Mouse (Mus musculus) bone marrow macrophage, adult 2 months (primary cell): ENCODE results near the gene Cdc42ep4. TPM values are rescaled to one million over a fixed set of nuclear protein-coding genes. Genes with fewer than 3 reads are reported as not detected.
A peak's percentile ranks its signal among the peaks of the same experiment; 100 is the strongest.

ENCODE experiments used
- H3K27ac ChIP-seq: 2 replicates; pipeline ENCODE4 v1.5.1; 2012; ENCODE audit warnings: low read depth, low read length; ENCODE audit not compliant: insufficient read depth
- H3K4me1 ChIP-seq: 2 replicates; pipeline ENCODE4 v1.6.1; 2012; ENCODE audit warnings: low read length; ENCODE audit not compliant: control insufficient read depth, insufficient read depth
- H3K4me3 ChIP-seq: 2 replicates; pipeline ENCODE4 v1.5.1; 2012; ENCODE audit warnings: mild to moderate bottlenecking, low read length, moderate library complexity; ENCODE audit not compliant: insufficient read depth
- CTCF ChIP-seq: IDR thresholded peaks from 2 replicates; pipeline ENCODE4 v1.5.1; 2012; ENCODE audit warnings: low read depth, mild to moderate bottlenecking, low read length, moderate library complexity
- POLR2A ChIP-seq: IDR thresholded peaks from 2 replicates; pipeline ENCODE4 v1.6.1; 2012; ENCODE audit warnings: mild to moderate bottlenecking, low read depth, low read length, borderline replicate concordance
- polyA plus RNA-seq: library from polyadenylated mRNA; stranded (reverse); fragments of >200 nt; gene quantifications from 2 replicates; pipeline ENCODE4 v1.2.4, GENCODE M21; 2012; ENCODE audit not compliant: missing spikeins, insufficient read depth, insufficient read length

The Cdc42ep4 gene
- polyA plus RNA-seq, 1 experiment = 20.9 TPM

- no peak overlapping the region for H3K4me3 ChIP-seq
- peaks cover 31% of the 10 kb centered on the region for H3K4me1 ChIP-seq
- TF ChIP-seq POLR2A = no peak
- no peak for TF ChIP-seq CTCF
- peak overlapping the region; percentile 71 for H3K27ac ChIP-seq
These were observed 26.3 kb upstream of the Cdc42ep4 start for GRCm38 (mm10) chr11:113777878-113778464.

- TF ChIP-seq POLR2A (no peak), CTCF (no peak)
- Histone ChIP-seq H3K27ac (peak overlapping the region; percentile 71), H3K4me3 (no peak overlapping the region), H3K4me1 (peaks cover 31% of the 10 kb centered on the region)
These were observed 25.3 kb upstream of the Cdc42ep4 start for GRCm38 (mm10) chr11:113776851-113777511.

DNA sequence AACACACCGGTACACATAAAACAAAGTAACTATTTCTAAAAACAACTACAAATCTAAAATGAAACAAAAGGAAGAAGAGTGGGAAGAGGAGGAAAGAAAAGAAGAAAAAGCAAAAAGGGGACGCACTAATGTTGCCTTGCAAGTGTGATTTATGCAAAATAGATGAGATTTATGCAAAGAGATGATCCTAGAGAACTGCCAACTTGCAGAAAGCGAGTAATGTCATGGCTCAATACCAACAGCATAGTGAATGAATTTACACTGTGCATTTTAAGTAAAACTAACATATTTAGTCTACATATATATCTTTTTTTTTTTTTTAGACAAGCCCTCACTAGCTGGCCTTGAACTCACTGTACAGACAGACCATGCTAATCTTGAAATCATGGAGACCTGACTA, 23.1 kb upstream of the Cdc42ep4 start:
- Histone ChIP-seq H3K4me3 (no peak overlapping the region), H3K27ac (no peak overlapping the region), H3K4me1 (peaks cover 30% of the 10 kb centered on the region)
- TF ChIP-seq POLR2A (no peak), CTCF (no peak)

GRCm38 (mm10) chr11:113773191-113773590, 21.5 kb upstream of the Cdc42ep4 start:
- no peak overlapping the region for H3K27ac ChIP-seq
- TF ChIP-seq POLR2A (no peak), CTCF (no peak)
- peaks cover 20% of the 10 kb centered on the region for H3K4me1 ChIP-seq
- H3K4me3 ChIP-seq = no peak overlapping the region

DNA sequence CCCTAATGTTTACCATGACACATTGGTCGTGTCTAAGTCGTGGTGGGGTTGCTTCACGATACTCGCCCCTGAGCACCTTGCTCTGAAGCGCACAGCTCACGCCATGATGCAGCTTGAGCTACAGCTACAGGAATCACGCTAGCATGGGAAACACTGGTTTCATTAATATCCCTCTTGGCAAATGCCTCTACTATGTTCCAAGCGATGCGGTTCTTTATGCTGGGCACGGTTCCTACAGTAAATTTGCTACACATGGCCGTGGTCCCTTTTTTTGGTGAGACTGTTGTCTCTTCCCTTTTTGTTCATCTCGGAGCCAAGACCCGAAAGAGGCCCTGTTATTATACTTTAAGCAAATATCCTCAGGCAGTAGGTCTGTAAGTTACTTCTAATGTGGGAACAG, 19.5 kb upstream of the Cdc42ep4 start:
- Histone ChIP-seq H3K27ac (no peak overlapping the region), H3K4me3 (no peak overlapping the region), H3K4me1 (peaks cover 22% of the 10 kb centered on the region)
- TF ChIP-seq CTCF (no peak), POLR2A (no peak)

- TF ChIP-seq CTCF (no peak), POLR2A (no peak)
- Histone ChIP-seq H3K27ac (no peak overlapping the region), H3K4me1 (peaks cover 39% of the 10 kb centered on the region), H3K4me3 (no peak overlapping the region)
These were observed 16.7 kb upstream of the Cdc42ep4 start for GRCm38 (mm10) chr11:113768356-113768755.

DNA sequence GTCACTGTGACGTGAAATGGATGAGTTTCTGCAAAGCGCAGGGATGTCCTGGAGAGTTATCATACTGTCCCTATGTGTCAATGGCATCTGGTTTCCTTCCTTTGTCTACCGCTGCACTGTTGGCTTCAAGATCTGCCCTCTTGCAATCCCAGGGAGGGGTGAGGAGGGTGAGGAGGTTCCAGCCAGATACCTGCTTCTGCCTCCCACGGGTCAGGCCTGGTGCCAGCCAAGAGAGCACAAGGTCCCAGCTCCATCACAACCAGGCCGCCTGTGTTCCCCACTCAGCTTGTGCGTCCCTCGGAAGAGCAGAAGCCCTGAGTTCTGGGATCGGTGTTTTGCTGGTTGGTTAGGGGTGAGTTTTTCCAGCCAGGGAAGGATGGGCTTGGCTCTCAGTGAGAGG, 15.6 kb upstream of the Cdc42ep4 start:
- Histone ChIP-seq H3K4me3 (no peak overlapping the region), H3K4me1 (peaks cover 44% of the 10 kb centered on the region), H3K27ac (no peak overlapping the region)
- no peak for TF ChIP-seq CTCF
- TF ChIP-seq POLR2A = no peak

GRCm38 (mm10) chr11:113766284-113766985, 14.8 kb upstream of the Cdc42ep4 start:
- no peak overlapping the region for H3K4me3 ChIP-seq
- TF ChIP-seq POLR2A = no peak
- TF ChIP-seq CTCF = no peak
- H3K4me1 ChIP-seq = peaks cover 51% of the 10 kb centered on the region
- peak overlapping the region; percentile 58 for H3K27ac ChIP-seq

DNA sequence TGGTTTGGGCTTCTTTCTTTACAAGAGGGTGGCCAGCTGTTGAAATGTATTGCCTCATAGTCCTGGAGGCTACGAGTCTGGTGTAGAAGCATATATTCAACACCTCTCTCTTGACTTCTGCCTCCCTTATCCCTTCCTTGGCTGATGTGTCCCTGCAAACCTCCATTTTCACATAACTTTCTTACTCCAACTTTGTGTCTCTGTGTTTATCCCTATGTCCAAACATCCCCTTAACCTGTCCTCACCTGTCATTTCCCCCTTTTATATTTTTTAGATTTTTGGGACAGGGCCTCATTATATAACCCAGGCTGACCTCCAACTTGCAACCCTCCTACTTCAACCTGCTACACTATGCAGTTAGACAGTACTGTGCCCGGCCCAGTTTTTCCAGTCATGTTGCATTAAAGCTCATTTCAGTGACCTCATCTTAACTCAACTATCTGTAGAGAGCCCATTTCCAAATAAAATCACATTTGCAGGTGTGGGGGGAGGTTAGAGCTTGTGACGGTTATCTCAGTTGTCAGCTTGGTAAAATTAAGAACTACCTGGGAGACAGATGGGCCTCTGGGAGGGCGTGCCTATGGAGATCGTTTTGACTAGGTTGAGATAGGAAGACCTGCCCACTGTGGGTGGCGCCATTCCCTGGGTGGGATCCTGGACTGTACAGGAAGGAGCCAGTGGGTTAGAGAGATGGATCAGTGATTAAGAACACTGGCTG, 12.6 kb upstream of the Cdc42ep4 start:
- H3K4me3 ChIP-seq = no peak overlapping the region
- TF ChIP-seq POLR2A = no peak
- TF ChIP-seq CTCF = no peak
- H3K27ac ChIP-seq = no peak overlapping the region
- peaks cover 55% of the 10 kb centered on the region for H3K4me1 ChIP-seq
